Comparison of ENCODE assay signal across 8 mouse cellular contexts in the genomic region with DNA sequence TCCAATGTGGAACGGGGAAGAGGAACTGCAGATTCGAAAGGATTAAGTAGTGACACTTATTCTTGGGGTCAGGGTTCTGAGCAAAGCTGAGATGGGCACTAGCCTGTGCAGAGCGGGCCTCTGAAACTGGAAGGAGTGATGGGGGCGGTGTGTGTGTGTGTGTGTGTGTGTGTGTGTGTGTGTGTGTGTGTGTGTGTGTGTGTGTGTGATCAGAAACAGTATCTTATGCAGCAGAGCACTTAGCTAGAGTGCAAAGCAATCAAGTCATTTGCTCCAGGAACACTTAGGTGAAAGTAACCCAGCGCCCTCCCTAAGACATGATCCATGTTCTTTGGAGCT. TPM values are rescaled to one million over a fixed set of nuclear protein-coding genes. Genes with fewer than 3 reads are reported as not detected.
DNase-seq lines count a peak whose midpoint lies in the region; ATAC-seq and TF ChIP-seq lines count a peak whose summit lies in the region.

No protein-coding gene starts in this region.

- no peaks in the 10 kb centered on the region for H3K36me3 ChIP-seq in spleen, adult 2 months (ENCODE audit: control insufficient read depth, insufficient read depth, low read length)
- H3K36me3 ChIP-seq in heart, embryonic 16.5 days (ENCODE audit: control insufficient read depth, insufficient read depth), result no peaks in the 10 kb centered on the region
- no peaks in the 10 kb centered on the region for H3K36me3 ChIP-seq in liver, postnatal 0 days (replicated peaks; ENCODE audit: insufficient read depth, low read length)

- no peaks in the 10 kb centered on the region for H3K27me3 ChIP-seq in spleen, adult 2 months (ENCODE audit: control insufficient read depth, insufficient read depth, low read length)
- H3K27me3 ChIP-seq in heart, embryonic 16.5 days (ENCODE audit: control insufficient read depth, insufficient read depth, low read length), result no peaks in the 10 kb centered on the region
- H3K27me3 ChIP-seq in liver, postnatal 0 days (ENCODE audit: insufficient read depth, low read length), result no peaks in the 10 kb centered on the region

- peak overlapping the region; percentile 91 for H3K9ac ChIP-seq in heart, embryonic 16.5 days (ENCODE audit: low read length)
- H3K9ac ChIP-seq in liver, postnatal 0 days (replicated peaks), result peak overlapping the region; percentile 88

- TF ChIP-seq CTCF in spleen, adult 2 months (IDR thresholded peaks at IDR 0.05; ENCODE audit: extremely low read depth, insufficient read depth, insufficient read length, insufficient replicate concordance), result no peak
- no peak for TF ChIP-seq CTCF in liver, postnatal 0 days (IDR thresholded peaks at IDR 0.05; ENCODE audit: low read depth)

- no peaks in the 10 kb centered on the region for H3K9me3 ChIP-seq in heart, embryonic 16.5 days (replicated peaks; ENCODE audit: control insufficient read depth, low read length)
- no peaks in the 10 kb centered on the region for H3K9me3 ChIP-seq in liver, postnatal 0 days (ENCODE audit: low read length)

- H3K4me1 ChIP-seq in spleen, adult 2 months (ENCODE audit: control insufficient read depth, insufficient read depth, insufficient read length), result peaks cover 2% of the 10 kb centered on the region; the same call in 1 of the 2 replicates
- peaks cover 34% of the 10 kb centered on the region for H3K4me1 ChIP-seq in heart, embryonic 16.5 days (ENCODE audit: control insufficient read depth, insufficient read depth, low read length)
- peaks cover 20% of the 10 kb centered on the region for H3K4me1 ChIP-seq in liver, postnatal 0 days (ENCODE audit: insufficient read depth)

- WGBS in spleen, adult 2 months, result 16% methylated on average over 5 of the region's 5 CpGs
- 15% methylated on average over 5 of the region's 5 CpGs for WGBS in heart, embryonic 16.5 days
- WGBS in liver, postnatal 0 days (ENCODE audit: insufficient replicate concordance), result 15% methylated on average over 5 of the region's 5 CpGs

- TF ChIP-seq POLR2A in spleen, adult 2 months (IDR thresholded peaks at IDR 0.05; ENCODE audit: low read depth, low read length), result no peak

- H3K4me2 ChIP-seq in heart, embryonic 16.5 days (ENCODE audit: low read depth, low read length), result peak overlapping the region; percentile 88
- H3K4me2 ChIP-seq in liver, postnatal 0 days (ENCODE audit: low read depth, low read length), result peak overlapping the region; percentile 88

- peak overlapping the region; percentile 96 for H3K4me3 ChIP-seq in spleen, adult 2 months (ENCODE audit: extremely low read depth, insufficient read depth, insufficient read length)
- H3K4me3 ChIP-seq in heart, embryonic 16.5 days (ENCODE audit: low read length), result peak overlapping the region; percentile 66
- peak overlapping the region; percentile 93 for H3K4me3 ChIP-seq in liver, postnatal 0 days (ENCODE audit: low read depth, low read length)

- no peak for TF ChIP-seq EP300 in liver, postnatal 0 days (IDR thresholded peaks at IDR 0.05; ENCODE audit: low read depth)

- ATAC-seq in heart, embryonic 16.5 days (replicated peaks; ENCODE audit: extremely low read depth, insufficient read depth, low FRiP score), result no peak
- ATAC-seq in liver, postnatal 0 days, result no peak

- peak overlapping the region; percentile 60 for H3K27ac ChIP-seq in spleen, adult 2 months (ENCODE audit: insufficient read depth, low read length)
- H3K27ac ChIP-seq in heart, embryonic 16.5 days (ENCODE audit: low read length), result peak overlapping the region; percentile 95
- H3K27ac ChIP-seq in liver, postnatal 0 days (ENCODE audit: low read depth), result peak overlapping the region; percentile 97

- peak; percentile 53 for DNase-seq in embryo, embryonic 10.5 days (ENCODE audit: low spot score)
- no peak for DNase-seq in embryo, embryonic 11 days
- DNase-seq in spleen, adult 2 months (ENCODE audit: low read depth in 1 of 2, low spot score in 2 of 2), result peak; percentile 12 to 20
- DNase-seq in spleen, postnatal 10 days (ENCODE audit: low spot score in 2 of 2), result no peak
- DNase-seq in liver, postnatal 0 days, result no peak
- no peak for DNase-seq in right cerebral cortex, adult 2 months (ENCODE audit: low spot score in 2 of 2)
- no peak for DNase-seq in layer of hippocampus, postnatal 10 days (ENCODE audit: low spot score in 2 of 2)

RNA-seq across cellular contexts. Expression of a gene that starts 2.0 kb away (rescaled TPM):
- 23.0 and 46.3 TPM in 2 replicates for polyA plus RNA-seq in spleen, adult 2 months (2012; rRNA removed)
- polyA plus RNA-seq in heart, embryonic 16.5 days (2015; fragmentation: Nextera tagmentation; extraction: Ambion mirVana), result 42.6 and 44.8 TPM in 2 replicates
- polyA plus RNA-seq in liver, postnatal 0 days (2015; fragmentation: Nextera tagmentation; extraction: Ambion mirVana), result 21.6 and 23.7 TPM in 2 replicates
- total RNA-seq in layer of hippocampus, postnatal 10 days (2021), result 100 to 1,000 TPM; 787 to 796 TPM

Comparison
In these comparisons a context has a peak if more than half of its experiments do, and no peak if none do; other contexts are left out.
1. DNase-seq: peak in embryo, embryonic 10.5 days (single experiment) and spleen, adult 2 months (2 of 2); none in embryo, embryonic 11 days (single experiment), spleen, postnatal 10 days (0 of 2), liver, postnatal 0 days (single experiment), right cerebral cortex, adult 2 months (0 of 2) and layer of hippocampus, postnatal 10 days (0 of 2).
2. Peak in every context shown above with its lines, with median percentiles within 50 percentile points of each other: H3K27ac ChIP-seq and H3K4me3 ChIP-seq.